Mouse (Mus musculus) CD4-positive, CD25-positive, alpha-beta regulatory T cell, adult 4 months (primary cell): ENCODE data around the gene Klhl42. TPM values are rescaled to one million over a fixed set of nuclear protein-coding genes. Genes with fewer than 3 reads are reported as not detected.

ENCODE experiments used
- ATAC-seq: one replicate; pipeline ENCODE4 v1.8.0; 2017
- polyA plus RNA-seq, 2 experiments: library from polyadenylated mRNA; unstranded; fragments of 100-300 nt; shearing (Covaris generic); gene quantifications; one replicate each; pipeline ENCODE4 v1.2.1; 2017

Klhl42 gene
- polyA plus RNA-seq, 2 experiments from 2014 or later: 4.2 to 4.6 TPM

GRCm38 (mm10) chr6:147151839-147152238, 60.7 kb downstream of the Klhl42 start:
- ATAC-seq: no peak

GRCm38 (mm10) chr6:147155085-147155484, 63.9 kb downstream of the Klhl42 start:
- ATAC-seq: no peak

DNA sequence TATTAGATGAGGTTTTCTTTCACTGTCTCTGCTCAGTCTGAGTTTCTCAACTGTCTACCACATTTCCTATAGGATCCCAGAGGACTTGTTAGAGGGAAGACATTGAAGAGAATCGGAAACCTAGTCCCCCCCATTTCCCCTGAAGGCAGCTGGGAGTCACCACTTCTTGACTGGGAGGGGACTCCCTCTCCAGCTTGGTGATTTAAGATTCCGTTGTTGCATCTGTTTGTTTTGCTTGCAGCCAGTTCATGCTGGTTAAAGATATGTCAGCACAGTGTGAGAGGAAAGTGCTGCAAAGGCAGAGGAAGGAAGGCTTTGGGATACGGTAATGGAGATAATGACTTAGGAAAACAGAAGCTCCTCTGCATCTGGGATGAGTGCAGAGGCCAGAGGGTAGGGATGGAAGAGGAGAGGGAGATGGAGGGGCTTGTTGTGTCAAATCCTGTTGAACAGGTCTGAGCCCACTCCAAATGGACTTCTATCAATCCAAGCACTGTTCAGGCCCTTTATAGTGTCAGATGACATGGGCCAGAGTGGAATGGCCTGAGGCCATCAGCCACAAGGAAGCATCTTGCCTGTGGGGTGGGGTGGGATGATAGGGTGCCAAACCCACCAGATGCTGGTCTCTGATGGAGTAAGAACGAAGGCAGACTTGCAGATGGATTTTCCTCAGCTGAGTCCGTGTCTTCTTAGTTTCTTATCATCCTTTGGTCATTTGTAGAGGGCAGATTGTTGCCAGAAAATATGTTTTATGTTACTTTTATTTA, 70.8 kb downstream of the Klhl42 start:
- no peak for ATAC-seq

Other genes with a start within 250 kb of the Klhl42 start
- gene Smco2, start 241.3 kb upstream of the Klhl42 start, polyA plus RNA-seq: not detected
- gene Ppfibp1, start 202.9 kb upstream of the Klhl42 start, polyA plus RNA-seq: 10 to 100 TPM in 1 of 2 experiments, 1 to 10 TPM in 1; 5.8 to 10.1 TPM
- not detected for gene 1700034J05Rik, start 137.0 kb upstream of the Klhl42 start, polyA plus RNA-seq
- gene Rep15, start 58.8 kb upstream of the Klhl42 start, polyA plus RNA-seq: under 1 TPM; 0.49 to 0.90 TPM
- 10 to 100 TPM; 70.2 to 75.6 TPM for gene Mrps35, start 48.6 kb upstream of the Klhl42 start, polyA plus RNA-seq
- gene Mansc4, start 4.3 kb upstream of the Klhl42 start, polyA plus RNA-seq: 1 to 10 TPM; 1.4 to 1.6 TPM
- gene Pthlh, start 172.8 kb downstream of the Klhl42 start, polyA plus RNA-seq: not detected